Mouse (Mus musculus) left cerebral cortex, postnatal 36 days (tissue): ENCODE data around the gene Igfbp7. TPM values are rescaled to one million over a fixed set of nuclear protein-coding genes. Genes with fewer than 3 reads are reported as not detected.

Experiments used
- DNase-seq, 2 experiments: peaks; one replicate each; pipeline ENCODE4 v3.0.0; 2021 to 2022; ENCODE audit warnings: low spot score in 2 of 2, mixed read lengths in 1 of 2
- intact Hi-C: fragments of 180-260 bp; cut with DNase I; formaldehyde crosslinking; loops from one replicate; pipeline ENCODE4 v1.15.1; 2025
- total RNA-seq, 2 experiments: library from RNA; stranded (reverse); gene quantifications; 2 replicates each; pipeline ENCODE4 v1.2.3; 2021

Gene Igfbp7
- total RNA-seq, 2 experiments from 2014 or later, result 45.1 to 48.4 TPM

GRCm38 (mm10) chr5:77359971-77360370, 47.9 kb downstream of the Igfbp7 start:
- intact Hi-C loops, result loop anchor here (5.0 kb wide), 2 partner anchors 47 to 97 kb away; partner anchors contain the start of gene Igfbp7
- no peak for DNase-seq

GRCm38 (mm10) chr5:77358347-77358746, 49.5 kb downstream of the Igfbp7 start:
- intact Hi-C loops, result loop anchor here (5.0 kb wide), 2 partner anchors 49 to 99 kb away; partner anchors contain the start of gene Igfbp7
- no peak for DNase-seq

GRCm38 (mm10) chr5:77357405-77358149, 50.3 kb downstream of the Igfbp7 start:
- intact Hi-C loops, result loop anchor here (5.0 kb wide), 2 partner anchors 50 to 100 kb away; partner anchors contain the start of gene Igfbp7
- no peak for DNase-seq

GRCm38 (mm10) chr5:77355307-77356265, 52.3 kb downstream of the Igfbp7 start:
- DNase-seq, result no peak
- intact Hi-C loops, result loop anchor here (5.0 kb wide), 2 partner anchors 52 to 102 kb away; partner anchors contain the start of gene Igfbp7

- intact Hi-C loops, result no loop called here
- peak; percentile 88 for DNase-seq
These were observed 53.5 kb downstream of the Igfbp7 start for GRCm38 (mm10) chr5:77354361-77354787.

GRCm38 (mm10) chr5:77351691-77352090, 56.1 kb downstream of the Igfbp7 start:
- DNase-seq, result no peak
- intact Hi-C loops, result no loop called here

GRCm38 (mm10) chr5:77349971-77350658, 57.7 kb downstream of the Igfbp7 start:
- DNase-seq, result no peak
- intact Hi-C loops, result no loop called here

- DNase-seq, result no peak
- intact Hi-C loops, result no loop called here
These were observed 58.9 kb downstream of the Igfbp7 start for GRCm38 (mm10) chr5:77348901-77349300.

GRCm38 (mm10) chr5:77340033-77340432, 67.8 kb downstream of the Igfbp7 start:
- DNase-seq, result no peak
- intact Hi-C loops, result no loop called here

- intact Hi-C loops, result no loop called here
- no peak for DNase-seq
These were observed 77.7 kb downstream of the Igfbp7 start for GRCm38 (mm10) chr5:77330154-77330553.

GRCm38 (mm10) chr5:77324936-77325335, 82.9 kb downstream of the Igfbp7 start:
- intact Hi-C loops, result loop anchor here (10.0 kb wide), 1 partner anchor 330 kb away; no protein-coding TSS in a partner anchor
- no peak for DNase-seq

GRCm38 (mm10) chr5:77314986-77315385, 92.9 kb downstream of the Igfbp7 start:
- no peak for DNase-seq
- intact Hi-C loops, result no loop called here

GRCm38 (mm10) chr5:77314206-77314605, 93.6 kb downstream of the Igfbp7 start:
- DNase-seq, result no peak
- intact Hi-C loops, result no loop called here

- intact Hi-C loops, result loop anchor here (1.0 kb wide), 1 partner anchor 44 kb away; no protein-coding TSS in a partner anchor
- peak; percentile 98 to 100 for DNase-seq
These were observed 97.7 kb downstream of the Igfbp7 start, which contains the start of the genes Noa1 and Polr2b for GRCm38 (mm10) chr5:77309924-77310772. TSS of gene Noa1 (minus strand) at chr5:77310084. TSS of gene Polr2b (plus strand) at chr5:77310147.

GRCm38 (mm10) chr5:77309051-77309906, 98.6 kb downstream of the Igfbp7 start:
- peak; percentile 8 to 13 for DNase-seq
- intact Hi-C loops, result no loop called here

GRCm38 (mm10) chr5:77307821-77308553, 99.9 kb downstream of the Igfbp7 start:
- DNase-seq, result no peak
- intact Hi-C loops, result no loop called here
